Mouse (Mus musculus): ENCODE data around the gene Vrtn. TPM values are rescaled to one million over a fixed set of nuclear protein-coding genes. Genes with fewer than 3 reads are reported as not detected.

Gene Vrtn
- not detected for polyA plus RNA-seq (2014; fragmentation: Illumina TruSeq; extraction: RNeasy Lipid Tissue Mini Kit (QIAGEN cat#74804); ENCODE audit: insufficient read depth, low read depth, low replicate concordance)

GRCm38 (mm10) chr12:84640654-84641053, at the start of gene Vrtn:
Vrtn (plus strand) TSS chr12:84641019.

GRCm38 (mm10) chr12:84616977-84617630, 23.7 kb upstream of the Vrtn start, which contains the start of gene Abcd4:
Abcd4 (minus strand) TSS chr12:84617413.

GRCm38 (mm10) chr12:84698319-84699081, 57.7 kb downstream of the Vrtn start, which contains the start of gene Syndig1l:
Syndig1l (minus strand) TSS chr12:84698831.

Other genes with a start within 250 kb of the Vrtn start
- 11.4 TPM for gene Entpd5, start 232.0 kb upstream of the Vrtn start, polyA plus RNA-seq (2014; fragmentation: Illumina TruSeq; extraction: RNeasy Lipid Tissue Mini Kit (QIAGEN cat#74804); ENCODE audit: insufficient read depth, low read depth, low replicate concordance)
- 3.9 TPM for gene Bbof1, start 231.9 kb upstream of the Vrtn start, polyA plus RNA-seq (2014; fragmentation: Illumina TruSeq; extraction: RNeasy Lipid Tissue Mini Kit (QIAGEN cat#74804); ENCODE audit: insufficient read depth, low read depth, low replicate concordance)
- 12.0 TPM for gene Rnf113a2, start 223.8 kb upstream of the Vrtn start, polyA plus RNA-seq (2014; fragmentation: Illumina TruSeq; extraction: RNeasy Lipid Tissue Mini Kit (QIAGEN cat#74804); ENCODE audit: insufficient read depth, low read depth, low replicate concordance)
- 31.6 TPM for gene Aldh6a1, start 190.0 kb upstream of the Vrtn start, polyA plus RNA-seq (2014; fragmentation: Illumina TruSeq; extraction: RNeasy Lipid Tissue Mini Kit (QIAGEN cat#74804); ENCODE audit: insufficient read depth, low read depth, low replicate concordance)
- 15.5 TPM for gene Lin52, start 189.6 kb upstream of the Vrtn start, polyA plus RNA-seq (2014; fragmentation: Illumina TruSeq; extraction: RNeasy Lipid Tissue Mini Kit (QIAGEN cat#74804); ENCODE audit: insufficient read depth, low read depth, low replicate concordance)
- gene Vsx2, start 71.3 kb upstream of the Vrtn start, polyA plus RNA-seq (2014; fragmentation: Illumina TruSeq; extraction: RNeasy Lipid Tissue Mini Kit (QIAGEN cat#74804); ENCODE audit: insufficient read depth, low read depth, low replicate concordance): not detected
- 9.5 TPM for gene Abcd4, start 23.6 kb upstream of the Vrtn start, polyA plus RNA-seq (2014; fragmentation: Illumina TruSeq; extraction: RNeasy Lipid Tissue Mini Kit (QIAGEN cat#74804); ENCODE audit: insufficient read depth, low read depth, low replicate concordance)
- not detected for gene Syndig1l, start 57.8 kb downstream of the Vrtn start, polyA plus RNA-seq (2014; fragmentation: Illumina TruSeq; extraction: RNeasy Lipid Tissue Mini Kit (QIAGEN cat#74804); ENCODE audit: insufficient read depth, low read depth, low replicate concordance)
- gene Npc2, start 132.1 kb downstream of the Vrtn start, polyA plus RNA-seq (2014; fragmentation: Illumina TruSeq; extraction: RNeasy Lipid Tissue Mini Kit (QIAGEN cat#74804); ENCODE audit: insufficient read depth, low read depth, low replicate concordance): 669 TPM
- gene Isca2, start 132.2 kb downstream of the Vrtn start, polyA plus RNA-seq (2014; fragmentation: Illumina TruSeq; extraction: RNeasy Lipid Tissue Mini Kit (QIAGEN cat#74804); ENCODE audit: insufficient read depth, low read depth, low replicate concordance): 57.6 TPM
- gene Ltbp2, start 235.5 kb downstream of the Vrtn start, polyA plus RNA-seq (2014; fragmentation: Illumina TruSeq; extraction: RNeasy Lipid Tissue Mini Kit (QIAGEN cat#74804); ENCODE audit: insufficient read depth, low read depth, low replicate concordance): 11.5 TPM

All from lung, adult 10 weeks (tissue).